Mouse (Mus musculus): ENCODE results near the gene Gm8374. TPM values are rescaled to one million over a fixed set of nuclear protein-coding genes. Genes with fewer than 3 reads are reported as not detected.
"Not testable (repeated sequence)": the region's sequence is repeated elsewhere in the genome, so short reads cannot be mapped to it uniquely, and the experiment has no call there.

Gene Gm8374
- polyA plus RNA-seq (2015; fragmentation: Nextera tagmentation; extraction: Ambion mirVana) = not detected in 2 replicates

GRCm38 (mm10) chr14:7365034-7365433 lies at the start of gene Gm8374:
TSS of gene Gm8374 (minus strand) at chr14:7365134.
- 85% methylated on average over 3 of the region's 3 CpGs for WGBS

GRCm38 (mm10) chr14:7332295-7332694 lies 32.6 kb downstream of the Gm8374 start, which contains the start of gene Gm5797:
TSS of gene Gm5797 (minus strand) at chr14:7332395.
- not testable (repeated sequence) for H3K4me2 ChIP-seq (ENCODE audit: low read depth, low read length); H3K9me3 ChIP-seq (ENCODE audit: control insufficient read depth, low read length); H3K27me3 ChIP-seq (ENCODE audit: control insufficient read depth, insufficient read depth, low read depth, low read length); H3K4me1 ChIP-seq (replicated peaks; ENCODE audit: control insufficient read depth, insufficient read depth, low read length); H3K4me3 ChIP-seq (ENCODE audit: low read length); H3K27ac ChIP-seq (ENCODE audit: low read length); H3K9ac ChIP-seq (ENCODE audit: low read length); H3K36me3 ChIP-seq (ENCODE audit: control insufficient read depth, insufficient read depth, low read length); ATAC-seq (ENCODE audit: low read depth)
- no CpG with 5 or more reads among the region's 1 CpGs for WGBS

More at GRCm38 (mm10) chr14:7365034-7365433, at the start of gene Gm8374:
- not testable (repeated sequence) for H3K4me3 ChIP-seq (ENCODE audit: low read length); H3K27me3 ChIP-seq (ENCODE audit: control insufficient read depth, insufficient read depth, low read depth, low read length); H3K27ac ChIP-seq (ENCODE audit: low read length); H3K9me3 ChIP-seq (ENCODE audit: control insufficient read depth, low read length); H3K9ac ChIP-seq (ENCODE audit: low read length); H3K36me3 ChIP-seq (ENCODE audit: control insufficient read depth, insufficient read depth, low read length); H3K4me1 ChIP-seq (replicated peaks; ENCODE audit: control insufficient read depth, insufficient read depth, low read length); H3K4me2 ChIP-seq (ENCODE audit: low read depth, low read length); ATAC-seq (ENCODE audit: low read depth)

GRCm38 (mm10) chr14:7315093-7315492 lies 49.8 kb downstream of the Gm8374 start:
- ATAC-seq (ENCODE audit: low read depth); H3K4me1 ChIP-seq (replicated peaks; ENCODE audit: control insufficient read depth, insufficient read depth, low read length); H3K9me3 ChIP-seq (ENCODE audit: control insufficient read depth, low read length); H3K27ac ChIP-seq (ENCODE audit: low read length); H3K36me3 ChIP-seq (ENCODE audit: control insufficient read depth, insufficient read depth, low read length); H3K27me3 ChIP-seq (ENCODE audit: control insufficient read depth, insufficient read depth, low read depth, low read length): not testable (repeated sequence)
- Histone ChIP-seq H3K9ac (ENCODE audit: low read length) (peak overlapping the region; percentile 38; the same call in 1 of the 2 replicates), H3K4me2 (ENCODE audit: low read depth, low read length) (peak overlapping the region; percentile 58), H3K4me3 (ENCODE audit: low read length) (peak overlapping the region; percentile 43)
- 0% methylated on average over 15 of the region's 19 CpGs for WGBS

GRCm38 (mm10) chr14:7314661-7315060 lies 50.3 kb downstream of the Gm8374 start, which contains the start of gene Gm3739:
TSS of gene Gm3739 (minus strand) at chr14:7315049.
- H3K9ac ChIP-seq (ENCODE audit: low read length) = peak within 1 kb of the TSS; percentile 38; the same call in 1 of the 2 replicates
- 0% methylated on average over 6 of the region's 35 CpGs for WGBS

More at GRCm38 (mm10) chr14:7314661-7315060, 50.3 kb downstream of the Gm8374 start, which contains the start of gene Gm3739:
- not testable (repeated sequence) for H3K36me3 ChIP-seq (ENCODE audit: control insufficient read depth, insufficient read depth, low read length); H3K9me3 ChIP-seq (ENCODE audit: control insufficient read depth, low read length); H3K27me3 ChIP-seq (ENCODE audit: control insufficient read depth, insufficient read depth, low read depth, low read length); H3K27ac ChIP-seq (ENCODE audit: low read length); H3K4me1 ChIP-seq (replicated peaks; ENCODE audit: control insufficient read depth, insufficient read depth, low read length); ATAC-seq (ENCODE audit: low read depth)
- Histone ChIP-seq H3K4me2 (ENCODE audit: low read depth, low read length) (peak within 1 kb of the TSS; percentile 58), H3K4me3 (ENCODE audit: low read length) (peak within 1 kb of the TSS; percentile 43)

Other genes starting within 250 kb of the Gm8374 start
- gene Gm6676, start 239.7 kb downstream of the Gm8374 start, polyA plus RNA-seq (2015; fragmentation: Nextera tagmentation; extraction: Ambion mirVana) = not detected in 2 replicates
- gene Gm3512, start 190.6 kb downstream of the Gm8374 start, polyA plus RNA-seq (2015; fragmentation: Nextera tagmentation; extraction: Ambion mirVana) = 2.8 and 3.1 TPM in 2 replicates
- gene Gm16434, start 170.6 kb downstream of the Gm8374 start, polyA plus RNA-seq (2015; fragmentation: Nextera tagmentation; extraction: Ambion mirVana) = not detected in 2 replicates
- not detected in 2 replicates for gene Gm3727, start 100.4 kb downstream of the Gm8374 start, polyA plus RNA-seq (2015; fragmentation: Nextera tagmentation; extraction: Ambion mirVana)
- gene Gm3739, start 50.1 kb downstream of the Gm8374 start, polyA plus RNA-seq (2015; fragmentation: Nextera tagmentation; extraction: Ambion mirVana) = 0.38 and 0.55 TPM in 2 replicates
- gene Gm5797, start 32.7 kb downstream of the Gm8374 start, polyA plus RNA-seq (2015; fragmentation: Nextera tagmentation; extraction: Ambion mirVana) = not detected in 2 replicates
- not detected in 2 replicates for gene Gm3755, start 85.8 kb upstream of the Gm8374 start, polyA plus RNA-seq (2015; fragmentation: Nextera tagmentation; extraction: Ambion mirVana)
- gene Gm3752, start 118.6 kb upstream of the Gm8374 start, polyA plus RNA-seq (2015; fragmentation: Nextera tagmentation; extraction: Ambion mirVana) = 0.24 and 0.44 TPM in 2 replicates
- 0.23 and 0.25 TPM in 2 replicates for gene Gm3558, start 203.4 kb upstream of the Gm8374 start, polyA plus RNA-seq (2015; fragmentation: Nextera tagmentation; extraction: Ambion mirVana)
- gene Gm10338, start 230.5 kb upstream of the Gm8374 start, polyA plus RNA-seq (2015; fragmentation: Nextera tagmentation; extraction: Ambion mirVana) = not detected in 2 replicates

Measured in lung, embryonic 16.5 days (tissue).